In genomic region chr2:19759169-19759568, GRCm38 (mm10) we compare ENCODE assay signal across 9 mouse cellular contexts.
A peak's percentile ranks its signal among the peaks of the same experiment; 100 is the strongest.
DNase-seq lines count a peak whose midpoint lies in the region; ATAC-seq lines count a peak whose summit lies in the region.
"Had no signal": no experiment of that assay in that cellular context is flagged by ENCODE, and none has a peak within 500 bp of the region (broad histone marks: within the 10 kb centered on the region; RNA-seq: fewer than 3 reads in every experiment).

No protein-coding gene starts in this region.

- peak; percentile 3 for DNase-seq in cerebellum, adult 9-11 months
- peak; percentile 13 to 45 for DNase-seq in left cerebral cortex, adult 18-20 months (ENCODE audit: low spot score in 2 of 2)
- no peak for DNase-seq in left cerebral cortex, postnatal 36 days (ENCODE audit: low spot score in 2 of 2)
- peak; percentile 12 for DNase-seq in NIH3T3 (ENCODE audit: low read depth)
- DNase-seq in liver, embryonic 13.5 days = no peak
- DNase-seq in testis, postnatal 10 days (ENCODE audit: low spot score) = no peak
- no peak for DNase-seq in gastrocnemius, adult 8-10 months (ENCODE audit: low spot score in 2 of 2)
- DNase-seq: gastrocnemius, postnatal 25 days had no signal

- ATAC-seq in cerebellum, adult (ENCODE audit: insufficient number of reproducible peaks, low FRiP score, low TSS enrichment) = no peak
- ATAC-seq in liver, embryonic 13.5 days (ENCODE audit: low read depth) = peak; percentile 41; the same call in 1 of the 2 replicates

- H3K4me3 ChIP-seq in liver, embryonic 13.5 days (replicated peaks) = no peak overlapping the region

- H3K4me1 ChIP-seq in liver, embryonic 13.5 days (replicated peaks) = no peaks in the 10 kb centered on the region

- H3K9ac ChIP-seq in liver, embryonic 13.5 days = no peak overlapping the region

- H3K27ac ChIP-seq in liver, embryonic 13.5 days = no peak overlapping the region

- intact Hi-C loops in left cerebral cortex, postnatal 36 days (cut with DNase I) = no loop called here

- WGBS in liver, embryonic 13.5 days (ENCODE audit: insufficient replicate concordance) = 12% methylated on average over 2 of the region's 2 CpGs

- no peak overlapping the region for H3K4me2 ChIP-seq in liver, embryonic 13.5 days

- no peaks in the 10 kb centered on the region for H3K36me3 ChIP-seq in liver, embryonic 13.5 days

- no peaks in the 10 kb centered on the region for H3K9me3 ChIP-seq in liver, embryonic 13.5 days (replicated peaks)

- no peaks in the 10 kb centered on the region for H3K27me3 ChIP-seq in liver, embryonic 13.5 days

Comparison
In these comparisons a context has a peak if more than half of its experiments do, and no peak if none do; other contexts are left out.
1. DNase-seq: peak in cerebellum, adult 9-11 months (single experiment), left cerebral cortex, adult 18-20 months (2 of 2) and NIH3T3 (single experiment); none in left cerebral cortex, postnatal 36 days (0 of 2), liver, embryonic 13.5 days (single experiment), testis, postnatal 10 days (single experiment) and gastrocnemius, adult 8-10 months (0 of 2).